Mouse (Mus musculus) MEL (cell line): ENCODE measurements around the gene Klk1. TPM values are rescaled to one million over a fixed set of nuclear protein-coding genes. Genes with fewer than 3 reads are reported as not detected.
"Not testable (repeated sequence)": the region's sequence is repeated elsewhere in the genome, so short reads cannot be mapped to it uniquely, and the experiment has no call there.

Source experiments
- DNase-seq: peaks from one replicate; pipeline ENCODE4 v3.0.0; 2011; ENCODE audit warnings: low read depth, low spot score
- H3K27ac ChIP-seq: 2 replicates; pipeline ENCODE4 v1.5.1; 2012; ENCODE audit warnings: low read depth, mild to moderate bottlenecking, control low read depth, low read length, moderate library complexity; ENCODE audit not compliant: control insufficient read depth
- H3K27me3 ChIP-seq, 2 experiments: fragments of 150-350 bp in 1 of 2; sonication (generic) in 1 of 2; 2 replicates each; pipeline ENCODE4 v1.6.1; 2012; ENCODE audit warnings: low read length in 2 of 2, mild to moderate bottlenecking in 2 of 2, improper control_type of control experiment in 1 of 2, moderate library complexity in 1 of 2; ENCODE audit not compliant: insufficient read depth in 2 of 2, control insufficient read depth in 1 of 2
- H3K36me3 ChIP-seq, 2 experiments: 2 replicates each; pipeline ENCODE4 v1.6.1; 2012 to 2014; ENCODE audit warnings: low read length in 2 of 2, improper control_type of control experiment in 1 of 2, inconsistent platforms in 1 of 2, mild to moderate bottlenecking in 1 of 2; ENCODE audit not compliant: insufficient read depth in 2 of 2, control insufficient read depth in 1 of 2
- H3K4me1 ChIP-seq, 2 experiments: fragments of 150-350 bp in 1 of 2; sonication (generic) in 1 of 2; 2 replicates each; pipeline ENCODE4 v1.6.1; 2012; ENCODE audit warnings: low read length in 2 of 2, improper control_type of control experiment in 1 of 2, mild to moderate bottlenecking in 1 of 2; ENCODE audit not compliant: insufficient read depth in 2 of 2, control insufficient read depth in 1 of 2
- H3K4me3 ChIP-seq, 2 experiments: fragments of 150-350 bp in 1 of 2; sonication (generic) in 1 of 2; 2 replicates each; pipeline ENCODE4 v1.5.1; 2012; ENCODE audit warnings: low read depth in 2 of 2, low read length in 2 of 2, mild to moderate bottlenecking in 2 of 2, moderate library complexity in 2 of 2, control low read depth in 1 of 2, improper control_type of control experiment in 1 of 2; ENCODE audit not compliant: control insufficient read depth in 1 of 2, insufficient read depth in 1 of 2
- H3K79me2 ChIP-seq: 2 replicates; pipeline ENCODE4 v1.6.1; 2012; ENCODE audit warnings: mild to moderate bottlenecking, low read length, moderate library complexity; ENCODE audit not compliant: control insufficient read depth, poor library complexity, insufficient read depth
- H3K9ac ChIP-seq: 2 replicates; pipeline ENCODE4 v1.6.1; 2012; ENCODE audit warnings: low read depth, mild to moderate bottlenecking, control low read depth, low read length, moderate library complexity; ENCODE audit not compliant: control insufficient read depth, poor library complexity, severe bottlenecking
- H3K9me3 ChIP-seq: fragments of 150-350 bp; sonication (generic); replicated peaks from 2 replicates; pipeline ENCODE4 v1.6.1; 2012; ENCODE audit warnings: mild to moderate bottlenecking, low read length, improper control_type of control experiment, moderate library complexity; ENCODE audit not compliant: insufficient read depth
- CTCF ChIP-seq, 3 experiments: IDR thresholded peaks in 2 of 3; conservative IDR thresholded peaks in 1 of 3; 2 replicates each; pipeline ENCODE4 v1.5.1; 2011 to 2012; ENCODE audit warnings: low read length in 3 of 3, low read depth in 2 of 3, mild to moderate bottlenecking in 2 of 3, improper control_type of control experiment in 1 of 3, inconsistent platforms in 1 of 3, mixed read lengths in 1 of 3, moderate library complexity in 1 of 3; ENCODE audit not compliant: control insufficient read depth in 1 of 3, insufficient read depth in 1 of 3, poor library complexity in 1 of 3, severe bottlenecking in 1 of 3
- E2F4 ChIP-seq: IDR thresholded peaks from 2 replicates; pipeline ENCODE4 v1.6.1; 2011; ENCODE audit warnings: low read depth, low read length, improper control_type of control experiment, borderline replicate concordance
- EP300 ChIP-seq, 2 experiments: IDR thresholded peaks; 2 replicates each; pipeline ENCODE4 v1.6.1; 2011; ENCODE audit warnings: improper control_type of control experiment in 2 of 2, low read length in 2 of 2, low read depth in 1 of 2, mild to moderate bottlenecking in 1 of 2
- ETS1 ChIP-seq: IDR thresholded peaks from 2 replicates; pipeline ENCODE4 v1.6.1; 2012; ENCODE audit warnings: low read depth, mild to moderate bottlenecking, inconsistent platforms, low read length, improper control_type of control experiment, moderate library complexity
- HCFC1 ChIP-seq: IDR thresholded peaks from 2 replicates; pipeline ENCODE4 v1.6.1; 2012; ENCODE audit warnings: low read depth, mild to moderate bottlenecking, inconsistent platforms, low read length, improper control_type of control experiment, moderate library complexity
- KAT2A ChIP-seq: conservative IDR thresholded peaks from 2 replicates; pipeline ENCODE4 v1.6.1; 2012; ENCODE audit warnings: low read depth, low read length, improper control_type of control experiment, inconsistent platforms
- MAFK ChIP-seq: IDR thresholded peaks from 2 replicates; pipeline ENCODE4 v1.6.1; 2011; ENCODE audit warnings: low read depth, mild to moderate bottlenecking, low read length, improper control_type of control experiment, borderline replicate concordance
- MXI1 ChIP-seq: IDR thresholded peaks from 2 replicates; pipeline ENCODE4 v1.6.1; 2011; ENCODE audit warnings: mild to moderate bottlenecking, low read depth, low read length, improper control_type of control experiment
- MYB ChIP-seq: IDR thresholded peaks from 2 replicates; pipeline ENCODE4 v1.6.1; 2011; ENCODE audit warnings: mild to moderate bottlenecking, low read depth, low read length, improper control_type of control experiment
- NRF1 ChIP-seq: IDR thresholded peaks from 2 replicates; pipeline ENCODE4 v1.6.1; 2014; ENCODE audit warnings: low read depth, mild to moderate bottlenecking, inconsistent platforms, low read length, improper control_type of control experiment, moderate library complexity; ENCODE audit not compliant: poor library complexity, insufficient read depth, severe bottlenecking
- POLR2A ChIP-seq, 2 experiments: IDR thresholded peaks; 2 replicates each; pipeline ENCODE4 v1.6.1; 2011 to 2012; ENCODE audit warnings: low read length in 2 of 2, mild to moderate bottlenecking in 2 of 2, control low read depth in 1 of 2, improper control_type of control experiment in 1 of 2, low read depth in 1 of 2, moderate library complexity in 1 of 2; ENCODE audit not compliant: control insufficient read depth in 1 of 2, insufficient read depth in 1 of 2, poor library complexity in 1 of 2
- RAD21 ChIP-seq: IDR thresholded peaks from 2 replicates; pipeline ENCODE4 v1.6.1; 2011; ENCODE audit warnings: mild to moderate bottlenecking, low read depth, low read length, improper control_type of control experiment
- SIN3A ChIP-seq: IDR thresholded peaks from 2 replicates; pipeline ENCODE4 v1.6.1; 2012; ENCODE audit warnings: low read length, improper control_type of control experiment, inconsistent platforms
- SMC3 ChIP-seq: IDR thresholded peaks from 2 replicates; pipeline ENCODE4 v1.6.1; 2011; ENCODE audit warnings: low read depth, low read length, improper control_type of control experiment
- TAL1 ChIP-seq: IDR thresholded peaks from 2 replicates; pipeline ENCODE4 v1.6.1; 2012; ENCODE audit warnings: mild to moderate bottlenecking, inconsistent platforms, low read length, moderate library complexity, mixed read lengths
- TBP ChIP-seq: IDR thresholded peaks from 2 replicates; pipeline ENCODE4 v1.8.0; 2011; ENCODE audit warnings: low read depth, low read length, improper control_type of control experiment
- TCF12 ChIP-seq: IDR thresholded peaks from 2 replicates; pipeline ENCODE4 v1.6.1; 2014; ENCODE audit warnings: low read depth, mild to moderate bottlenecking, inconsistent platforms, low read length, improper control_type of control experiment, moderate library complexity
- USF1 ChIP-seq: IDR thresholded peaks from 2 replicates; pipeline ENCODE4 v1.6.1; 2014; ENCODE audit warnings: low read depth, mild to moderate bottlenecking, inconsistent platforms, low read length, improper control_type of control experiment, moderate library complexity
- polyA plus RNA-seq, 2 experiments: library from polyadenylated mRNA; stranded (reverse) in 1 of 2; unstranded in 1 of 2; fragments of >175 nt in 1 of 2; fragments of >200 nt in 1 of 2; gene quantifications; 2 replicates each; pipeline versions ENCODE4 v1.2.1 to v1.2.4; 2012; ENCODE audit warnings: low replicate concordance in 2 of 2, low read depth in 1 of 2; ENCODE audit not compliant: insufficient read length in 2 of 2, insufficient read depth in 1 of 2, missing spikeins in 1 of 2
- total RNA-seq: library from RNA; depleted of rRNA; stranded (reverse); fragments of 300-350 nt; gene quantifications from 2 replicates; pipeline ENCODE4 v1.2.3, GENCODE M21; 2012

The Klk1 gene
- total and polyA plus RNA-seq, 3 experiments: not detected

DNA sequence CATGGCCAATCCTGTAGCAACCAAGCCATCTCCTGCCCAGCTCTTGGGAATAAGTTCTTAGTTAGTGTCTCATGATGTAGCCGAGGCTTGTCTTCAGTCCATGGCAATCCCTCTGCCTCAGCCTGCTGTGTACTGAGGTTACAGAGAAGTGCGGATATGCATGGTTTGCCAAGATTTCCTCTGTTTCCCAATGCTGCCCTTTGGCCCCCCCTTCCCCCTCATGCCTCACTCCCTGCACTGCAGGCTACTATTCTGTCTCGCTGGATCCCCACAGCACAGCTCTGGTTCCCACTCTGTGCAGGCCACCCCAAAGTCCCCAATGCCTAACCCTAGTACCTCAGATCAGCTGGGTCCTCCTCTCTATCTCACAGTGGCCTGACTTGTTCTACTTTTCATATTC lies 16.9 kb upstream of the Klk1 start:
- H3K9ac ChIP-seq: no peak overlapping the region
- H3K79me2 ChIP-seq: no peaks in the 10 kb centered on the region
- TF ChIP-seq NRF1 (no peak), ETS1 (no peak), HCFC1 (no peak), TAL1 (no peak), SIN3A (no peak), TCF12 (no peak), RAD21 (no peak), POLR2A (IDR thresholded peaks at IDR 0.05; ENCODE audit: control insufficient read depth in 1 of 2, insufficient read depth in 1 of 2, low read depth in 1 of 2, low read length in 2 of 2, poor library complexity in 1 of 2) (no peak), USF1 (no peak), MXI1 (no peak), SMC3 (no peak), KAT2A (no peak), EP300 (IDR thresholded peaks at IDR 0.05; ENCODE audit: low read depth in 1 of 2, low read length in 2 of 2) (no peak), MYB (no peak), MAFK (no peak)
- no peak overlapping the region for H3K27ac ChIP-seq
- no peak overlapping the region for H3K4me3 ChIP-seq
- H3K36me3 ChIP-seq: no peaks in the 10 kb centered on the region
- no peak for DNase-seq
- H3K4me1 ChIP-seq: no peaks in the 10 kb centered on the region
- H3K9me3 ChIP-seq: no peaks in the 10 kb centered on the region
- H3K27me3 ChIP-seq: no peaks in the 10 kb centered on the region

- Histone ChIP-seq H3K4me1 (no peaks in the 10 kb centered on the region), H3K9me3 (no peaks in the 10 kb centered on the region), H3K4me3 (no peak within 1 kb of the TSS), H3K79me2 (no peaks in the 10 kb centered on the region), H3K27me3 (no peaks in the 10 kb centered on the region), H3K36me3 (no peaks in the 10 kb centered on the region), H3K9ac (no peak within 1 kb of the TSS), H3K27ac (no peak within 1 kb of the TSS)
- no peak for DNase-seq
- TF ChIP-seq POLR2A (IDR thresholded peaks at IDR 0.05; ENCODE audit: control insufficient read depth in 1 of 2, insufficient read depth in 1 of 2, low read depth in 1 of 2, low read length in 2 of 2, poor library complexity in 1 of 2): no peak
- no peak for TF ChIP-seq E2F4
- TF ChIP-seq USF1: no peak
- no peak for TF ChIP-seq CTCF (IDR thresholded peaks at IDR 0.05 in 2 of 3, conservative IDR thresholded peaks at IDR 0.05 in 1 of 3; ENCODE audit: control insufficient read depth in 1 of 3, insufficient read depth in 1 of 3, low read depth in 2 of 3, low read length in 3 of 3, poor library complexity in 1 of 3, severe bottlenecking in 1 of 3)
- no peak for TF ChIP-seq TBP
Measured at GRCm38 (mm10) chr7:44215645-44216044, 9.5 kb upstream of the Klk1 start, which contains the start of gene Klk1b5. Klk1b5 (plus strand) TSS chr7:44215945.

DNA sequence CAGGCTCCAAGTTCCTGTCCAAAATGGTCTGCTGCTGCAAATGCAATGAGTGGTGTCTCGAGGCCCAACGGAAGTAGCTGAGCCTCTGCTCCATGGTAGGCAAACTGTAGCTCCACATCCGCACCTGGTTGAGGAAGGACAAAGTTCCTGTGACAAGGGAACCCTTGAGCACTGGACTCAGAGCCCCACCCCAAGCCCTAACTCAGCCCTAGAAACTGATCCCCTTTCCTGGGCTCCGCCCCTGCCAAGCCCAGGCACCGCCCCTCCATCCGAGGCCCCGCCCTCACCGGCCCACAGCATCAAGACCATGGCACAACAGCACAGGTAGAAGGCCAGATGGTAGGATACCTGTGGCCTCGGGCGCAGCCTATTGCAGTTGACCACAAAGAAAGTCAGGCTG lies 3.6 kb upstream of the Klk1 start:
- H3K36me3 ChIP-seq: not testable (repeated sequence)
- peak; percentile 41 for DNase-seq

More for the DNA sequence above, 3.6 kb upstream of the Klk1 start:
- H3K9me3 ChIP-seq, H3K4me3 ChIP-seq, H3K27me3 ChIP-seq, H3K27ac ChIP-seq, H3K9ac ChIP-seq, H3K79me2 ChIP-seq: not testable (repeated sequence)
- H3K4me1 ChIP-seq: peaks cover 0 to 18% of the 10 kb centered on the region in 2 experiments; a peak in 2 of 4 replicates
